Mouse (Mus musculus) stomach, postnatal 0 days (tissue): Measurements from ENCODE around the gene Apip. TPM values are rescaled to one million over a fixed set of nuclear protein-coding genes. Genes with fewer than 3 reads are reported as not detected.
A peak's percentile ranks its signal among the peaks of the same experiment; 100 is the strongest.

Experiments
- ATAC-seq: fragments of 200-750 bp; cut with Nextera tagmentation; 2 replicates; pipeline ENCODE4 v1.8.0; 2017; ENCODE audit not compliant: low FRiP score, low TSS enrichment
- DNase-seq: peaks from one replicate; pipeline ENCODE4 v3.0.0-alpha.2; 2016; ENCODE audit warnings: low spot score
- H3K27ac ChIP-seq: fragments of 300-500 bp; sonication (generic); replicated peaks from 2 replicates; pipeline ENCODE4 v1.5.1; 2014; ENCODE audit warnings: mild to moderate bottlenecking, control low read depth
- H3K27me3 ChIP-seq: fragments of 300-500 bp; sonication (generic); 2 replicates; pipeline ENCODE4 v1.6.1; 2014; ENCODE audit warnings: low read length; ENCODE audit not compliant: control insufficient read depth, insufficient read depth
- H3K36me3 ChIP-seq: fragments of 300-500 bp; sonication (generic); 2 replicates; pipeline ENCODE4 v1.6.1; 2014; ENCODE audit warnings: low read length, mixed read lengths; ENCODE audit not compliant: control insufficient read depth, insufficient read depth
- H3K4me1 ChIP-seq: fragments of 300-500 bp; sonication (generic); replicated peaks from 2 replicates; pipeline ENCODE4 v1.6.1; 2014; ENCODE audit warnings: antibody characterized with exemption; ENCODE audit not compliant: control insufficient read depth, insufficient read depth
- H3K4me2 ChIP-seq: fragments of 300-500 bp; sonication (generic); replicated peaks from 2 replicates; pipeline ENCODE4 v1.6.1; 2014; ENCODE audit warnings: low read depth, mild to moderate bottlenecking, control low read depth, moderate library complexity
- H3K4me3 ChIP-seq: fragments of 300-500 bp; sonication (generic); 2 replicates; pipeline ENCODE4 v1.5.1; 2014; ENCODE audit warnings: low read depth, low read length, control low read depth
- H3K9ac ChIP-seq: fragments of 300-500 bp; sonication (generic); 2 replicates; pipeline ENCODE4 v1.6.1; 2014; ENCODE audit warnings: mild to moderate bottlenecking, low read length, control low read depth, mixed read lengths
- H3K9me3 ChIP-seq: fragments of 300-500 bp; sonication (generic); 2 replicates; pipeline ENCODE4 v1.6.1; 2016; ENCODE audit warnings: low read length; ENCODE audit not compliant: control insufficient read depth
- CTCF ChIP-seq: IDR thresholded peaks from 2 replicates; pipeline ENCODE4 v1.5.1; 2016; ENCODE audit warnings: antibody characterized with exemption, low read depth, mild to moderate bottlenecking, moderate library complexity
- EP300 ChIP-seq: optimal IDR thresholded peaks from 2 replicates; pipeline ENCODE3; 2016; ENCODE audit warnings: antibody characterized with exemption
- WGBS: fragments of 180-500 bp; shearing (Covaris S2); extraction: QIAGEN DNeasy Blood & Tissue Kit; methylation state at CpG from one replicate; pipeline ENCODE4 v1.1.7; 2014; 5-methylcytosine and 5-hydroxymethylcytosine counted together
- polyA plus RNA-seq: library from polyadenylated mRNA; unstranded; fragments of >200 nt; fragmentation: Nextera tagmentation; extraction: Ambion mirVana; gene quantifications from 2 replicates; pipeline ENCODE4 v1.2.1, GENCODE M21; 2015

The Apip gene
- polyA plus RNA-seq, 1 experiment from 2014 or later = 31.8 TPM

DNA sequence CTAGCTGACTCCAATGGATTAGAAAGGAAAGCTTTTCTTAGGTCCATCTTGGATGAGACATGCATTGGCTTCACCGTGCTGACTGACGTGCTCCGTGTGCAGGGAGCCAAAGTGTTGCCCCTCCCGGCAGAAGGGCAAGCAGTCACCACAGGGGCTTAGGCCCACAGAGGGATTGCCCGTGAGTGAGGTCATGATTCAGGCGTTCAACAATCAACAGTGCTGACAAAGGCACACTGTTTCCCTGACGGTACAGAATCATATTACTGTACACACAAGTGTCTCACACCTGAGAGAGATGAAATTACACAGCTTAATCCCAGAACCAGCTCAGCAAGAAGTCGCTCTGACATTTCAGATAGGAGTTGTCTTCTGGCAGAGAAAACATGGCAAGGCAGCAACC is 38.2 kb downstream of the Apip start:
- H3K9me3 ChIP-seq = no peaks in the 10 kb centered on the region
- H3K4me3 ChIP-seq = no peak overlapping the region
- peak; percentile 19 for DNase-seq
- no peaks in the 10 kb centered on the region for H3K36me3 ChIP-seq
- no peak overlapping the region; the same call in 1 of the 2 replicates for H3K27ac ChIP-seq
- H3K4me2 ChIP-seq = no peak overlapping the region
- no peaks in the 10 kb centered on the region for H3K4me1 ChIP-seq
- ATAC-seq = peak; percentile 32; the same call in 1 of the 2 replicates
- no peak for TF ChIP-seq EP300
- no peak for TF ChIP-seq CTCF
- 42% methylated on average over 8 of the region's 8 CpGs for WGBS
- H3K27me3 ChIP-seq = no peaks in the 10 kb centered on the region
- no peak overlapping the region for H3K9ac ChIP-seq

DNA sequence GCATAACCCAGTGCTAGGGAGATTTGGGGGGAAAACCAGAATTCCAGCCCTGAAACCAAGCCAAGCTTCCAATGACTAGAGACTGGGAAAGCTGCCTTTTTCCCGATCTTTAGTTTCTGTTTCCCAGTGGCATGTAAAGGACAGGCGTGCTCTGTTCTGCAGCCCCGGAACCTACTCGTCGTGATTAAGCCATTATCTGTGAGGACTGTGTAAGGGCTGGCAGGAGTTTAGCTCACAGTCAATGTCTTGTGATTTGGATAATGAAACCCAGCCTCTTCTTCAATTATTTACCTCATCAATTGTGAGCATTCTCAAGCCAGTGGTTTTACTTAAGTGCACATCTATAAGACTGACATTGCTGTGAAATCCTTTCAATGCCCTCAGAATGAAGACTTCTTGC is 43.7 kb downstream of the Apip start:
- Histone ChIP-seq H3K4me2 (no peak overlapping the region), H3K27me3 (no peaks in the 10 kb centered on the region), H3K9ac (no peak overlapping the region), H3K27ac (no peak overlapping the region), H3K9me3 (no peaks in the 10 kb centered on the region), H3K4me3 (no peak overlapping the region), H3K4me1 (no peaks in the 10 kb centered on the region), H3K36me3 (no peaks in the 10 kb centered on the region)
- no peak for TF ChIP-seq CTCF
- no peak for TF ChIP-seq EP300
- ATAC-seq (no peak), DNase-seq (no peak)
- WGBS = 47% methylated on average over 5 of the region's 5 CpGs

DNA sequence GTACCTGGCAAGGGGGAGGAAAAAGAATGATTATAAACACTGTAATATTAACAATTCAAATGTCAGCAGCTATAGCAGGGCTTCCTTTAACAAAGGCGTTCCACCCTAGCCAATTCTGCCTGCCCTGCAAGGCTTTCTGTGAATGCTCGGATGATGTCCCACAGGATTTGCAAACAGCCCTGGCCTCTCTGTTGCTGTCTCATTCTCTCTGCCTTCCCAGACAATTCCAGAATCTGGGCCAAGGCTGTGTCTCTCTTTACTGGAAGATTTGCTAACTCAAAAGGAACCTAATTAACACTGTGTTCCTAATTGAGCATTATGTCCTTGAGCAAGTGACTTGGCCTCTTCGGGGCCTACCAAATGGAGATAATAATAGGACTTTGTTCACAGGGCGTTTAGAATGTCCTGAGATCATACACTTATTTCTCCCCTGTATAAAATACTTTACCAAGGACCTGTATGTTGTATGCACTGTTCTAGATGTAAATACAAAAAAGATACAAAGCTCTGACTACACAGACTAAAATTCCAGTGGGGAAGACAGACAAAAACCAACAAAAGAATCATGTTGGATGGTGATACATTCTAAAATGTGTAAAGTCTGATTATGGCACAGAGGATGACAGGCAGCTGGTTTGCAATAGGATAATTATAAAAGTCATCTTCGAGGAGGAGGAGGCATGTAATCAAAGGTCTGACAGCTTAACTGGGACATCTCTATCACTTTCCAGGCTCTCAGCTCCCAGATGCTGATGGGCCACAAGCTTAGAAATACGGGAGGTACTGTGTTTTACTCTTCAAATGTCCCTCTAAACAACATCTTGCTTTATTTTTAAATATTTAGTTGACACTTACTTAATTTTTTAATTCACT is 45.1 kb downstream of the Apip start:
- WGBS = 72% methylated on average over 6 of the region's 6 CpGs
- TF ChIP-seq EP300 = no peak
- no peak for TF ChIP-seq CTCF
- no peak for ATAC-seq

DNA sequence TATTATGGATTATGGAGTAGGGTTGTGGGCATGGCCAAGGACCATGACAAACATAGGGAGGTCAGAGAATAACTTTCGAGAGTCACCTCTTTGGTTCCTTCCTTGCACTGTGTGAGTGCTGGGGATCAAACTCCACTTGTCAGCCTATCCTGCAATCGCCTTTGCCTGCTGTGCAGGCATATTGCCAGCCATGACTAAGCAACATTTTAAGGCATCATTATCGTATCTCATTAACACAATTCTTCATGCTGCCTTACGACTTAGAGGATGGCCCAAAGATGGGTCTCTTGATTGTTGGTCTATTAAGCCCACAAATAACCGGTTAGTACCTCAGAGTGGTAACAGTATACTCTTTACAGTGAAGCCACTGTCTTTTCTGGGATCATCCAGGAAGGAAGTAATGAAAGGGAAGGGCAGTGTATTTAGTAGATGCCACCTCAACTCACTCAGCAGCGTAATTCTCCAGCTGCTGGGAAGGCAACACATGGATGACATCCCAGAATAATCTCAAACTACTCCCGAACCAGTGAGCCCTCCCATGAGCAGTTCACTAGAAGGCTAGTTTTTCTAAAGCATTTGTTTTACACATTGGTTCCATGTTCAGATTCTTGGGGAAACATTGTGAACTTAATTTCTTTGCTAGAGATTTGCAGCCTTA is 45.9 kb downstream of the Apip start:
- Histone ChIP-seq H3K36me3 (no peaks in the 10 kb centered on the region), H3K9ac (no peak overlapping the region), H3K4me3 (no peak overlapping the region), H3K9me3 (no peaks in the 10 kb centered on the region), H3K27me3 (no peaks in the 10 kb centered on the region), H3K4me2 (no peak overlapping the region), H3K27ac (no peak overlapping the region), H3K4me1 (no peaks in the 10 kb centered on the region)
- DNase-seq (no peak), ATAC-seq (no peak)
- TF ChIP-seq EP300 = no peak
- no peak for TF ChIP-seq CTCF
- WGBS = 72% methylated on average over 7 of the region's 7 CpGs

More for the DNA sequence above, 45.1 kb downstream of the Apip start:
- H3K4me3 ChIP-seq = no peak overlapping the region
- H3K4me1 ChIP-seq = no peaks in the 10 kb centered on the region
- no peak overlapping the region for H3K27ac ChIP-seq
- no peak for DNase-seq
- H3K27me3 ChIP-seq = no peaks in the 10 kb centered on the region
- H3K4me2 ChIP-seq = no peak overlapping the region
- H3K9ac ChIP-seq = no peak overlapping the region
- H3K9me3 ChIP-seq = no peaks in the 10 kb centered on the region
- H3K36me3 ChIP-seq = no peaks in the 10 kb centered on the region

GRCm38 (mm10) chr2:103129676-103130075 is 56.2 kb downstream of the Apip start:
- 86% methylated on average over 2 of the region's 2 CpGs for WGBS

DNA sequence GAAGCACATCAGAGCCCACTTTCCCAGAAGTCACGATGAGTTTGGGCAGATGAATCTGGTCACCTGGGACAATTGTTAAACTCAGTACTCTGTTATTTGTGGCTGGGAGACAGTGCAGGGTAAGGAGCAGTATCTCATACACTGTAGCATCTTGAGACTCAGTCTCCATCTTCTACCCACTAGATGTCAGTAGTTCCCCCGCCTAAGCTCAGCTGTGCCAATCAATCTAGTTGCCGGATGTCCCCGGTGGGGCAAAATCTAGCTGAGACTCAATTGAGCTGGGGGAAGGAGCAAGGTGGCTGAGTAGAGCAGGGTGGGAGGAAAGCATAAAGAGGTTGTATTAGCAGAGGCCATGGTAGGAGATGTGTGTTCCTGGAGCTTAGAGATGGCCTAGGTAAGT is 57.7 kb downstream of the Apip start:
- Histone ChIP-seq H3K27ac (no peak overlapping the region; the same call in 1 of the 2 replicates), H3K9ac (no peak overlapping the region), H3K9me3 (no peaks in the 10 kb centered on the region), H3K4me1 (no peaks in the 10 kb centered on the region), H3K4me2 (no peak overlapping the region), H3K36me3 (no peaks in the 10 kb centered on the region), H3K4me3 (no peak overlapping the region), H3K27me3 (no peaks in the 10 kb centered on the region)
- TF ChIP-seq CTCF (peak; percentile 67), EP300 (no peak)
- 31% methylated on average over 4 of the region's 4 CpGs for WGBS
- DNase-seq = no peak
- no peak for ATAC-seq

More at GRCm38 (mm10) chr2:103129676-103130075, 56.2 kb downstream of the Apip start:
- Histone ChIP-seq H3K4me1 (no peaks in the 10 kb centered on the region), H3K9me3 (no peaks in the 10 kb centered on the region), H3K4me3 (no peak overlapping the region), H3K4me2 (no peak overlapping the region), H3K27ac (no peak overlapping the region), H3K9ac (no peak overlapping the region), H3K27me3 (no peaks in the 10 kb centered on the region), H3K36me3 (no peaks in the 10 kb centered on the region)
- no peak for DNase-seq
- TF ChIP-seq EP300 (no peak), CTCF (no peak)
- no peak for ATAC-seq
